Mouse (Mus musculus) heart, embryonic 12.5 days (tissue): ENCODE measurements around the gene Gm11096. TPM values are rescaled to one million over a fixed set of nuclear protein-coding genes. Genes with fewer than 3 reads are reported as not detected.

Source experiments
- ATAC-seq: fragments of 200-750 bp; cut with Nextera tagmentation; 2 replicates; pipeline ENCODE4 v1.8.0; 2017; ENCODE audit warnings: moderate TSS enrichment, moderate library complexity; ENCODE audit not compliant: insufficient number of reproducible peaks, low FRiP score
- H3K27ac ChIP-seq: fragments of 300-500 bp; sonication (generic); 2 replicates; pipeline ENCODE4 v1.5.1; 2016; ENCODE audit warnings: mild to moderate bottlenecking, moderate library complexity; ENCODE audit not compliant: poor library complexity, severe bottlenecking
- H3K27me3 ChIP-seq: fragments of 300-500 bp; sonication (generic); replicated peaks from 2 replicates; pipeline ENCODE4 v1.6.1; 2016; ENCODE audit warnings: mild to moderate bottlenecking, moderate library complexity
- H3K36me3 ChIP-seq: fragments of 300-500 bp; sonication (generic); 2 replicates; pipeline ENCODE4 v1.6.1; 2016; ENCODE audit warnings: mild to moderate bottlenecking, moderate library complexity
- H3K4me1 ChIP-seq: fragments of 300-500 bp; sonication (generic); replicated peaks from 2 replicates; pipeline ENCODE4 v1.6.1; 2016; ENCODE audit warnings: mild to moderate bottlenecking
- H3K4me2 ChIP-seq: fragments of 300-500 bp; sonication (generic); 2 replicates; pipeline ENCODE4 v1.6.1; 2016; ENCODE audit warnings: mild to moderate bottlenecking, moderate library complexity
- H3K4me3 ChIP-seq: fragments of 300-500 bp; sonication (generic); 2 replicates; pipeline ENCODE4 v1.5.1; 2016; ENCODE audit warnings: mild to moderate bottlenecking
- H3K9ac ChIP-seq: fragments of 300-500 bp; sonication (generic); 2 replicates; pipeline ENCODE4 v1.6.1; 2016; ENCODE audit warnings: mild to moderate bottlenecking, moderate library complexity
- H3K9me3 ChIP-seq: fragments of 300-500 bp; sonication (generic); replicated peaks from 2 replicates; pipeline ENCODE4 v1.6.1; 2016; ENCODE audit warnings: mild to moderate bottlenecking, moderate library complexity
- WGBS: fragments of 180-500 bp; shearing (Covaris S2); methylation state at CpG from one replicate; pipeline ENCODE4 v1.1.7; 2016; 5-methylcytosine and 5-hydroxymethylcytosine counted together
- polyA plus RNA-seq: library from polyadenylated mRNA; unstranded; fragments of >200 nt; fragmentation: Nextera tagmentation; extraction: Ambion mirVana; gene quantifications from 2 replicates; pipeline ENCODE4 v1.2.1, GENCODE M21; 2016

The Gm11096 gene
- not detected in 2 replicates for polyA plus RNA-seq

DNA sequence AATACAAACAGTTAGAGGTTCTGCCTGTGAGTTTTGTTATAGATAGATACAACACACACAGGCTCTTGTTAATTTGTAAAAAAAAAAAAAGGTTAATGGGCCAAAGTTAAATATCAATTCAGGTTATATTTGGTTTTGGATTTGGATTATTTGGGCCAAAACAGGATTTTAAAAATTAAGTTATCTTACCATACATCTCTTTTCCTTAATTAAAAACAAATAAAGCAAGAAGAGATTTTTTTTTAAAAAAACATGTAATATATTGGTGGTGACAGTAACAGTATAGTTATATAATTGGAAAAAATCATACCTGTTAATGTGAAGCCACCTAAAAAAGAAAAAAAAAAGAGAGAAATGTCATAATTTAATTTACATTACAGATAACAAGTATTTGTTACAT lies at the start of gene Gm11096:
Gene Gm11096 (plus strand): TSS at position 301 of the 400 bp plus-strand sequence.
- Histone ChIP-seq H3K4me2 (no peak within 1 kb of the TSS), H3K9me3 (no peaks in the 10 kb centered on the region), H3K36me3 (peaks cover 37% of the 10 kb centered on the region), H3K9ac (no peak within 1 kb of the TSS), H3K4me1 (no peaks in the 10 kb centered on the region), H3K27me3 (no peaks in the 10 kb centered on the region), H3K27ac (no peak within 1 kb of the TSS), H3K4me3 (no peak within 1 kb of the TSS)
- no peak for ATAC-seq

DNA sequence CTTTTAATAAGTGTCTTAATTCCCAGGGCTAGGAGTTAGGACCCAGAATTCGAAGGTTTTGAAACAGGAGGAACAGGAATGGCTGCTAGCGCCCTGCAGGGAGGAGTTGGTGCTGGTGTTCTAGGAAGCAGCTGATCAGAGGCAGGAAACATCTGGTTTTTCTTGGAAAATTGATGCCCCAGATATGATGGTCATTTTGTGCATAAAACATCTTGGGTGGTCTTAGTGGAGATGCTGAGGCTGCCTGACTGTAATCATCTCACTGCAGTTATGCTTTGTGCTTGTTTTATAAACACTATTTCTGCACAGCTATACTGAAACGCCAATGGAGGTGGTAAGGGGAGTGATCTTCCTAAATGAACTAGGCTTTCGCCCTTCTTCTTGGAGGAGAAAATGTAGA lies 48.5 kb upstream of the Gm11096 start:
- Histone ChIP-seq H3K4me1 (peaks cover 12% of the 10 kb centered on the region), H3K4me2 (no peak overlapping the region), H3K4me3 (no peak overlapping the region), H3K27me3 (no peaks in the 10 kb centered on the region), H3K9ac (no peak overlapping the region), H3K9me3 (no peaks in the 10 kb centered on the region), H3K27ac (no peak overlapping the region), H3K36me3 (peaks cover 24% of the 10 kb centered on the region)
- WGBS, result 69% methylated on average over 4 of the region's 4 CpGs
- ATAC-seq, result no peak

DNA sequence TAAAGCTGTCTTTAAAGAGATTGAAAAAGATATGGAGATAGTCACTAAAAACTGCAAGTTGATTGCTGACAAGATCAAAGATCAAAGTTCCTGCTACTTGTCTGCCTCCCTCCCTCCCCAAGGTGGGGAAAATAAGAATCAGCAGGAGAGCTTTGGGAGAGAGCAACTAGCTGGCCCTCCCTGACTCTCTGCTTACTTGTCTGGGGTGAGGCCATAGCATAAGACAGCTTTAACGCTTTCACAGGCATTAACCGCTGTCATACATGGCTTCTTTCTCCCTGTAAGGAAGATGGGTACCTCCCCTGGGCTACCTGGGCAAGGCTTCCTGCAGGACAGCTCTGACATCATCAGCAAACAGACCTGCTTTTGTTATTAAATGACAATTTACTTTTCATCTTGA lies 47.4 kb upstream of the Gm11096 start:
- H3K27ac ChIP-seq, result no peak overlapping the region
- H3K9me3 ChIP-seq, result no peaks in the 10 kb centered on the region
- no peak overlapping the region for H3K4me2 ChIP-seq
- H3K4me3 ChIP-seq, result no peak overlapping the region
- no peak overlapping the region for H3K9ac ChIP-seq
- no peak for ATAC-seq
- WGBS, result 46% methylated on average over 2 of the region's 2 CpGs
- peaks cover 13% of the 10 kb centered on the region for H3K36me3 ChIP-seq
- peaks cover 6% of the 10 kb centered on the region for H3K4me1 ChIP-seq
- H3K27me3 ChIP-seq, result no peaks in the 10 kb centered on the region

GRCm38 (mm10) chr17:81397434-81397833 lies 44.1 kb upstream of the Gm11096 start:
- Histone ChIP-seq H3K9me3 (no peaks in the 10 kb centered on the region), H3K36me3 (peaks cover 13% of the 10 kb centered on the region), H3K4me3 (no peak overlapping the region), H3K4me2 (no peak overlapping the region), H3K27me3 (no peaks in the 10 kb centered on the region), H3K9ac (no peak overlapping the region), H3K4me1 (peaks cover 10% of the 10 kb centered on the region), H3K27ac (no peak overlapping the region)
- WGBS, result 78% methylated on average over 1 of the region's 1 CpGs
- ATAC-seq, result no peak

GRCm38 (mm10) chr17:81400377-81400776 lies 41.2 kb upstream of the Gm11096 start:
- 72% methylated on average over 5 of the region's 5 CpGs for WGBS
- peaks cover 15% of the 10 kb centered on the region; the same call in 1 of the 2 replicates for H3K36me3 ChIP-seq

GRCm38 (mm10) chr17:81402636-81403035 lies 38.9 kb upstream of the Gm11096 start:
- no peaks in the 10 kb centered on the region for H3K9me3 ChIP-seq
- 44% methylated on average over 2 of the region's 2 CpGs for WGBS
- H3K4me3 ChIP-seq, result no peak overlapping the region
- H3K9ac ChIP-seq, result no peak overlapping the region
- no peak for ATAC-seq
- peaks cover 30% of the 10 kb centered on the region for H3K4me1 ChIP-seq
- H3K36me3 ChIP-seq, result peaks cover 24% of the 10 kb centered on the region
- no peak overlapping the region for H3K4me2 ChIP-seq
- H3K27me3 ChIP-seq, result no peaks in the 10 kb centered on the region
- H3K27ac ChIP-seq, result no peak overlapping the region

More at GRCm38 (mm10) chr17:81400377-81400776, 41.2 kb upstream of the Gm11096 start:
- Histone ChIP-seq H3K4me3 (no peak overlapping the region), H3K9ac (no peak overlapping the region), H3K4me2 (no peak overlapping the region), H3K4me1 (peaks cover 30% of the 10 kb centered on the region), H3K27me3 (no peaks in the 10 kb centered on the region), H3K9me3 (no peaks in the 10 kb centered on the region), H3K27ac (no peak overlapping the region)
- ATAC-seq, result no peak

- H3K36me3 ChIP-seq, result peaks cover 29% of the 10 kb centered on the region
- no peaks in the 10 kb centered on the region for H3K9me3 ChIP-seq
- ATAC-seq, result no peak
- peak overlapping the region; percentile 47 for H3K27ac ChIP-seq
- H3K9ac ChIP-seq, result no peak overlapping the region
- no peak overlapping the region for H3K4me3 ChIP-seq
- peaks cover 30% of the 10 kb centered on the region for H3K4me1 ChIP-seq
- H3K27me3 ChIP-seq, result no peaks in the 10 kb centered on the region
- H3K4me2 ChIP-seq, result no peak overlapping the region
- WGBS, result 71% methylated on average over 4 of the region's 4 CpGs
Measured at GRCm38 (mm10) chr17:81403121-81403520, 38.4 kb upstream of the Gm11096 start.

DNA sequence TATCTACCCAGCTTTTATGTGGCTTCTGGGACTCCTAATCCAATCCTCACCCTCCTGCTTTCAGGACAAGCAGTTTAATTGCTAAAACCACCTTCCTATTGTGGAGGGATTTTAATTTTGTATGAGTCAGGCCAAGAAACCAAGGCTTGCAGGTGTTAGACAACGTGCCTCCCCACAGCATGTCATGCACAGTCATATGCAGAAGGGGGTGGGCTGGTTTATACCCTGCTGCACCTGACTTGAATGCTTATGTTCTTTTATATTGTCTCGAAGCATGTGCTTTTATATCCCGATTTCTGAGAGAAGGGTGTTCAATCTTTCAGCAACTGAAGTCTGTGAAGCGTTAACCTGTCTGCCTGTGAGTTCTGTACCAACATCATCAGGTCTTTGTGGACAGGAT lies 37.3 kb upstream of the Gm11096 start:
- no peak overlapping the region for H3K27ac ChIP-seq
- H3K4me1 ChIP-seq, result peaks cover 30% of the 10 kb centered on the region
- H3K4me2 ChIP-seq, result no peak overlapping the region
- peaks cover 33% of the 10 kb centered on the region for H3K36me3 ChIP-seq
- no peak for ATAC-seq
- H3K4me3 ChIP-seq, result no peak overlapping the region
- no peaks in the 10 kb centered on the region for H3K9me3 ChIP-seq
- 0 out of 2 replicates have a peak overlapping the region, but pooled peaks have one; percentile 45 for H3K9ac ChIP-seq
- no peaks in the 10 kb centered on the region for H3K27me3 ChIP-seq
- WGBS, result 79% methylated on average over 4 of the region's 4 CpGs

DNA sequence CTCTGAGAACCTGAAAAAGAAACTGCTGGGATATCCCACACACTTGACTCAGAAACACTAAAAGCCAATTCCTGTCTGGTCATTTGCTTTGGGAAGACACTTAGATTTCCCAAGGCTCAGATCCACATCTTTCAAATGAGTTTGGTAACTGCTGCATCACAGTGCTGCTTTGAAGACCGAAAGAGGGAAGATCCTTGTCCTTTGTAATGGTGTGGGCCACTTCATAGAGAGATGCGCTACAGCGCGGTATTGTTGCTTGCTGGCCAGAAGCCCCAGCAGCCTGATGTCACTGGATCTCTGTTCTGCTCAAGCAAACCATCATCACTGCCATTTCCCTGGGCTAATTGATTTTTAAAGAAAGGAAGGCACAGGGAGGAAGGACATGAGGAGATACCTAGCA lies 28.8 kb upstream of the Gm11096 start:
- Histone ChIP-seq H3K4me3 (no peak overlapping the region), H3K4me1 (0 out of 2 replicates have a peak, but pooled peaks cover 6% of the 10 kb centered on the region), H3K4me2 (no peak overlapping the region), H3K36me3 (peaks cover 38% of the 10 kb centered on the region), H3K9ac (no peak overlapping the region), H3K27me3 (no peaks in the 10 kb centered on the region), H3K27ac (no peak overlapping the region), H3K9me3 (no peaks in the 10 kb centered on the region)
- 81% methylated on average over 4 of the region's 4 CpGs for WGBS
- no peak for ATAC-seq

DNA sequence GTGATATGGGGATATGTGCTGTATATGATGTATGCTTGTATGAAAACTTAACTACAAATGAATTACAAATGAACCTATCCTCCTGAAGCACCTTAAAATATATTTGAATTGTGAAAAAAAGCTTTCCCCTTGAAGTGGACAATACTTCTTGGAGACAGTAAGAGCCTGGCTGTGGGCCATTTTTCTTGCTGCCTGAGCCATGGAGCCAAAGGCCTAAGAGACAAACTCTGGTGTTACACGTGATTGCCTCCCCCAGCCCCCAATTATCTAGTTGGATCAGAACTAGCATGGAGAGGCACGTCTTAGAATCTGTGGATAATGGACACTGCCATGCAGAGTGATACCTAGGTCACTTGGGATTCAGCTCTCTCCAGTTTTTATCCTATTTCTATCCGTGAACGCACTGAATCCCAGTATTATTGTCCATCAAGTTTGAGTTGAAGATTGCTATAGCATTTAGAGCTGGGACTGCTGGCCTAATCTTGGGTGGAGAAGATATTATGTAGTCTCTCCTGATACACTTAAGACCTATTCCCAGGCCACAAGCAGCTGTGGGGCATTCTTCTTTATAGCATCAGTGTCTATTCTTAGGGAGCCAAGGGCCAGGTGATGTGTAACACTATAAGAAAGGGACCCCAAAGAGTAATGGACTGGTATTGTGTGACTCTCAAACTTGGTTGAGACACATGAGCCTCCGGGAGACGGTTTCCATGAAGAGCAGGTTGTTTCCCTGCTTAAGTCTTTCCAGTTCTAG lies 25.0 kb upstream of the Gm11096 start:
- peaks cover 41% of the 10 kb centered on the region for H3K36me3 ChIP-seq
- peaks cover 21% of the 10 kb centered on the region for H3K4me1 ChIP-seq
- WGBS, result 77% methylated on average over 6 of the region's 6 CpGs
- no peaks in the 10 kb centered on the region for H3K9me3 ChIP-seq
- ATAC-seq, result no peak
- H3K27me3 ChIP-seq, result no peaks in the 10 kb centered on the region
- H3K9ac ChIP-seq, result no peak overlapping the region
- no peak overlapping the region for H3K27ac ChIP-seq
- H3K4me3 ChIP-seq, result no peak overlapping the region
- no peak overlapping the region for H3K4me2 ChIP-seq

GRCm38 (mm10) chr17:81419802-81420459 lies 21.6 kb upstream of the Gm11096 start:
- H3K9me3 ChIP-seq, result no peaks in the 10 kb centered on the region
- H3K4me2 ChIP-seq, result no peak overlapping the region
- H3K9ac ChIP-seq, result no peak overlapping the region
- 0 out of 2 replicates have a peak, but pooled peaks have one; percentile 34 for ATAC-seq
- H3K4me3 ChIP-seq, result no peak overlapping the region
- 68% methylated on average over 10 of the region's 10 CpGs for WGBS
- peaks cover 56% of the 10 kb centered on the region for H3K36me3 ChIP-seq
- H3K4me1 ChIP-seq, result peaks cover 22% of the 10 kb centered on the region
- H3K27ac ChIP-seq, result 0 out of 2 replicates have a peak overlapping the region, but pooled peaks have one; percentile 41
- H3K27me3 ChIP-seq, result no peaks in the 10 kb centered on the region
